Mouse (Mus musculus) MEL-GATA-1-ER (cell line): ENCODE data around the gene Drc1.

Experiments
- DNase-seq: peaks from one replicate; pipeline ENCODE4 v3.0.0-alpha.2; 2012; ENCODE audit warnings: low read depth; ENCODE audit errors: extremely low read depth

Drc1 gene

GRCm38 (mm10) chr5:30285944-30286799 lies 5.0 kb downstream of the Drc1 start:
- no peak for DNase-seq

- peak; percentile 26 for DNase-seq
These were observed 6.1 kb downstream of the Drc1 start for GRCm38 (mm10) chr5:30287106-30287882.

- no peak for DNase-seq
These were observed 59.6 kb downstream of the Drc1 start for GRCm38 (mm10) chr5:30340815-30341214.

- no peak for DNase-seq
These were observed 60.6 kb downstream of the Drc1 start for GRCm38 (mm10) chr5:30341601-30342365.

- DNase-seq = no peak
These were observed 61.4 kb downstream of the Drc1 start for GRCm38 (mm10) chr5:30342601-30343015.

- DNase-seq = peak; percentile 29
These were observed 61.9 kb downstream of the Drc1 start for GRCm38 (mm10) chr5:30343107-30343506.

- no peak for DNase-seq
These were observed 62.7 kb downstream of the Drc1 start for GRCm38 (mm10) chr5:30343886-30344285.

GRCm38 (mm10) chr5:30353605-30354004 lies 72.4 kb downstream of the Drc1 start:
- no peak for DNase-seq

- no peak for DNase-seq
These were observed 73.9 kb downstream of the Drc1 start for GRCm38 (mm10) chr5:30355114-30355513.

- DNase-seq = no peak
These were observed 74.5 kb downstream of the Drc1 start for GRCm38 (mm10) chr5:30355559-30356159.

- no peak for DNase-seq
These were observed 75.5 kb downstream of the Drc1 start for GRCm38 (mm10) chr5:30356647-30357046.

GRCm38 (mm10) chr5:30358436-30359099 lies 77.4 kb downstream of the Drc1 start:
- no peak for DNase-seq

- DNase-seq = no peak
These were observed 86.2 kb downstream of the Drc1 start for GRCm38 (mm10) chr5:30367405-30367804.

- DNase-seq = peak; percentile 17
These were observed 88.2 kb downstream of the Drc1 start for GRCm38 (mm10) chr5:30369426-30369825.

GRCm38 (mm10) chr5:30382876-30383275 lies 101.7 kb downstream of the Drc1 start:
- no peak for DNase-seq

- no peak for DNase-seq
These were observed 106.5 kb downstream of the Drc1 start for GRCm38 (mm10) chr5:30387726-30388125.

- DNase-seq = no peak
These were observed 108.6 kb downstream of the Drc1 start for GRCm38 (mm10) chr5:30389836-30390235.

- DNase-seq = peak; percentile 41
These were observed 110.3 kb downstream of the Drc1 start for GRCm38 (mm10) chr5:30391473-30391872.

GRCm38 (mm10) chr5:30400521-30400920 lies 119.3 kb downstream of the Drc1 start:
- DNase-seq = no peak

GRCm38 (mm10) chr5:30401165-30401564 lies 120.0 kb downstream of the Drc1 start:
- no peak for DNase-seq

GRCm38 (mm10) chr5:30406876-30407275 lies 125.7 kb downstream of the Drc1 start:
- peak; percentile 17 for DNase-seq
